Mouse (Mus musculus) liver, postnatal 0 days (tissue): ENCODE results near the gene Pde7b.

Source experiments
- CTCF ChIP-seq: sonication (generic); IDR thresholded peaks from 2 replicates; pipeline ENCODE4 v1.5.1; 2016; ENCODE audit warnings: antibody characterized with exemption, low read depth
- EP300 ChIP-seq: IDR thresholded peaks from 2 replicates; pipeline ENCODE4 v1.6.1; 2016; ENCODE audit warnings: antibody characterized with exemption, low read depth, mild to moderate bottlenecking

- TF ChIP-seq CTCF: 0 out of 2 replicates have a peak, but pooled peaks have one; percentile 5
- TF ChIP-seq EP300: no peak
Observed at GRCm38 (mm10) chr10:20670541-20670940, 54.3 kb downstream of the Pde7b start.
